Mouse (Mus musculus): ENCODE data around the gene Engase. TPM values are rescaled to one million over a fixed set of nuclear protein-coding genes. Genes with fewer than 3 reads are reported as not detected.

The Engase gene
- polyA plus RNA-seq (2021; fragmentation: Nextera tagmentation) = 1.1 and 6.8 TPM in 2 replicates
- long read RNA-seq, experiment 1, full-length matches to known transcripts = 5 of 9 reads
- long read RNA-seq, experiment 1, partial matches to known transcripts = 1 of 9 reads
- long read RNA-seq, experiment 1, other reads (novel, unspliced or antisense) = 3 of 9 reads
- long read RNA-seq, experiment 2, full-length matches to known transcripts = 1 of 4 reads
- long read RNA-seq, experiment 2, partial matches to known transcripts = 2 of 4 reads
- long read RNA-seq, experiment 2, other reads (novel, unspliced or antisense) = 1 of 4 reads

GRCm38 (mm10) chr11:118476396-118477373, at the start of gene Engase:
Engase (plus strand) TSS chr11:118476829.

DNA sequence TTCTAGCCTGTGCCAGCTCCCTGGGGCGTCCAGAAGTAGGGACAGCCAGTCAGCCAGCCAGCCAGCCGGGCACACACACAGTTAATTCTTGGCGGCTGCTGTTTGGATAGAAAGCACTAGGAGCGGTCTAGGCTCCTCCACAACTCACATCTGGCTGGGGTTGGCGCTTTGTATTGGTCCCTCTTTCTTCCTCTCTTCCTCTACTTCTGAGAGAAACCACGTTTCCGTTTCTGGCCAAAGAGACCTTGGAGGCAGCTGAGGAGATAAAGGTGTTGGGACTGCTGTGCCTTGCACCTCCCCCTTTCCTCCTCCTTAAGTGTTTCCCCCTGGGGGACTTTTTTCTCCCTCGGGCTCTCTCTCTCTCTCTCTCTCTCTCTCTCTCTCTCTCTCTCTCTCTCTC, 48.6 kb upstream of the Engase start, which contains the start of gene C1qtnf1:
TSS of gene C1qtnf1 (plus strand) at position 218 of the 400 bp plus-strand sequence.

Other genes starting within 250 kb of the Engase start
- 17.6 and 22.6 TPM in 2 replicates for gene Cyth1, start 228.2 kb upstream of the Engase start, polyA plus RNA-seq (2021; fragmentation: Nextera tagmentation)
- gene Usp36, start 186.6 kb upstream of the Engase start, polyA plus RNA-seq (2021; fragmentation: Nextera tagmentation) = 4.1 and 7.8 TPM in 2 replicates
- gene Cep295nl, start 134.3 kb upstream of the Engase start, polyA plus RNA-seq (2021; fragmentation: Nextera tagmentation) = not detected in 2 replicates
- gene Timp2, start 121.1 kb upstream of the Engase start, polyA plus RNA-seq (2021; fragmentation: Nextera tagmentation) = 22.5 and 97.6 TPM in 2 replicates
- 7.7 and 16.1 TPM in 2 replicates for gene Lgals3bp, start 74.7 kb upstream of the Engase start, polyA plus RNA-seq (2021; fragmentation: Nextera tagmentation)
- gene Cant1, start 57.7 kb upstream of the Engase start, polyA plus RNA-seq (2021; fragmentation: Nextera tagmentation) = 18.5 and 22.6 TPM in 2 replicates
- gene C1qtnf1, start 48.6 kb upstream of the Engase start, polyA plus RNA-seq (2021; fragmentation: Nextera tagmentation) = 1.0 and 2.8 TPM in 2 replicates